13 mouse cellular contexts compared by ENCODE assay signal in genomic region chr15:79770629-79771240, GRCm38 (mm10). TPM values are rescaled to one million over a fixed set of nuclear protein-coding genes. Genes with fewer than 3 reads are reported as not detected.
DNase-seq lines count a peak whose midpoint lies in the region; ATAC-seq lines count a peak whose summit lies in the region.
"Had no signal": no experiment of that assay in that cellular context is flagged by ENCODE, and none has a peak within 500 bp of the region (broad histone marks: within the 10 kb centered on the region; RNA-seq: fewer than 3 reads in every experiment).

No protein-coding gene starts in this region.

- no peak for ATAC-seq in forebrain, embryonic 13.5 days

- 63% methylated on average over 21 of the region's 21 CpGs for WGBS in forebrain, embryonic 13.5 days
- WGBS in forebrain, embryonic 10.5 days, result 91% methylated on average over 21 of the region's 21 CpGs

- intact Hi-C loops in left cerebral cortex, postnatal 10 days (cut with DNase I), result no loop called here

- H3K4me3 ChIP-seq in forebrain, embryonic 13.5 days, result no peak overlapping the region
- no peak overlapping the region for H3K4me3 ChIP-seq in forebrain, embryonic 10.5 days
- H3K4me3 ChIP-seq: heart, embryonic 13.5 days had no signal

- DNase-seq in forebrain, embryonic 10.5 days (ENCODE audit: extremely low spot score, low spot score), result no peak
- peak; percentile 65 to 70 for DNase-seq in left cerebral cortex, adult 18-20 months (ENCODE audit: low spot score in 2 of 2)
- DNase-seq in left cerebral cortex, postnatal 10 days (ENCODE audit: extremely low spot score in 1 of 2, low spot score in 2 of 2), result no peak
- peak; percentile 64 for DNase-seq in 3T3-L1 (ENCODE audit: low read depth, low spot score)
- DNase-seq in frontal cortex, adult 2 months (ENCODE audit: extremely low spot score in 1 of 2, low spot score in 1 of 2), result peak; percentile 71 to 83
- no peak for DNase-seq in cerebellum, adult 11-12 months
- DNase-seq in thymus, postnatal 25 days, result no peak
- DNase-seq: B cell, adult 2 months; gastrocnemius, postnatal 10 days; liver; lung, embryonic 14.5 days had no signal

- H3K9ac ChIP-seq in forebrain, embryonic 13.5 days, result 0 out of 2 replicates have a peak overlapping the region, but pooled peaks have one; percentile 21
- H3K9ac ChIP-seq: heart, embryonic 13.5 days; lung, embryonic 14.5 days had no signal

- peaks cover 2% of the 10 kb centered on the region; the same call in 1 of the 2 replicates for H3K27me3 ChIP-seq in forebrain, embryonic 13.5 days
- no peaks in the 10 kb centered on the region for H3K27me3 ChIP-seq in forebrain, embryonic 10.5 days (ENCODE audit: poor library complexity, severe bottlenecking)
- H3K27me3 ChIP-seq: heart, embryonic 13.5 days had no signal

- H3K36me3 ChIP-seq in forebrain, embryonic 13.5 days (ENCODE audit: poor library complexity, severe bottlenecking), result no peaks in the 10 kb centered on the region
- no peaks in the 10 kb centered on the region; the same call in 1 of the 2 replicates for H3K36me3 ChIP-seq in forebrain, embryonic 10.5 days (replicated peaks)
- H3K36me3 ChIP-seq: heart, embryonic 13.5 days had no signal

- peak overlapping the region; percentile 32 for H3K4me2 ChIP-seq in forebrain, embryonic 13.5 days
- H3K4me2 ChIP-seq: heart, embryonic 13.5 days; lung, embryonic 14.5 days had no signal

- no peaks in the 10 kb centered on the region for H3K9me3 ChIP-seq in forebrain, embryonic 13.5 days (replicated peaks)
- H3K9me3 ChIP-seq in forebrain, embryonic 10.5 days, result no peaks in the 10 kb centered on the region
- H3K9me3 ChIP-seq: heart, embryonic 13.5 days had no signal

- H3K27ac ChIP-seq in forebrain, embryonic 13.5 days, result peak overlapping the region; percentile 51; the same call in 1 of the 2 replicates
- H3K27ac ChIP-seq in forebrain, embryonic 10.5 days, result no peak overlapping the region
- H3K27ac ChIP-seq: heart, embryonic 13.5 days had no signal

- H3K4me1 ChIP-seq in forebrain, embryonic 13.5 days, result peaks cover 72% of the 10 kb centered on the region
- H3K4me1 ChIP-seq in forebrain, embryonic 10.5 days, result peaks cover 50% of the 10 kb centered on the region

RNA-seq across cellular contexts. Expression of gene Dnal4, which starts 6.9 kb away (rescaled TPM):
- polyA plus RNA-seq in forebrain, embryonic 13.5 days (2015; fragmentation: Nextera tagmentation; extraction: Ambion mirVana), result 90.6 and 94.0 TPM in 2 replicates
- polyA plus RNA-seq in forebrain, embryonic 10.5 days (2016; fragmentation: Nextera tagmentation; extraction: Ambion mirVana), result 63.3 and 70.8 TPM in 2 replicates
- total RNA-seq in left cerebral cortex, adult 18-20 months (2021), result 10 to 100 TPM; 53.0 to 56.9 TPM
- 10 to 100 TPM; 28.6 to 31.0 TPM for total RNA-seq in left cerebral cortex, postnatal 10 days (2021)
- 84.6 and 85.4 TPM in 2 replicates for polyA plus RNA-seq in frontal cortex, adult 2 months (2012; rRNA removed)

RNA-seq across cellular contexts. Expression of gene Sun2, which starts 28.4 kb away (rescaled TPM):
- polyA plus RNA-seq in forebrain, embryonic 13.5 days (2015; fragmentation: Nextera tagmentation; extraction: Ambion mirVana), result 8.1 and 8.4 TPM in 2 replicates
- 2.0 and 3.4 TPM in 2 replicates for polyA plus RNA-seq in forebrain, embryonic 10.5 days (2016; fragmentation: Nextera tagmentation; extraction: Ambion mirVana)
- 10 to 100 TPM; 46.7 to 49.4 TPM for total RNA-seq in left cerebral cortex, adult 18-20 months (2021)
- 10 to 100 TPM; 14.9 to 20.2 TPM for total RNA-seq in left cerebral cortex, postnatal 10 days (2021)
- 28.1 and 30.4 TPM in 2 replicates for polyA plus RNA-seq in frontal cortex, adult 2 months (2012; rRNA removed)

RNA-seq across cellular contexts. Expression of gene Nptxr, which starts 33.8 kb away (rescaled TPM):
- polyA plus RNA-seq in forebrain, embryonic 13.5 days (2015; fragmentation: Nextera tagmentation; extraction: Ambion mirVana), result 7.9 and 8.3 TPM in 2 replicates
- polyA plus RNA-seq in forebrain, embryonic 10.5 days (2016; fragmentation: Nextera tagmentation; extraction: Ambion mirVana), result 1.6 and 1.7 TPM in 2 replicates
- 100 to 1,000 TPM; 691 to 759 TPM for total RNA-seq in left cerebral cortex, adult 18-20 months (2021)
- total RNA-seq in left cerebral cortex, postnatal 10 days (2021), result 100 to 1,000 TPM; 454 to 474 TPM
- 293 and 296 TPM in 2 replicates for polyA plus RNA-seq in frontal cortex, adult 2 months (2012; rRNA removed)

Comparison
In these comparisons a context has a peak if more than half of its experiments do, and no peak if none do; other contexts are left out.
1. DNase-seq: peak in left cerebral cortex, adult 18-20 months (2 of 2), 3T3-L1 (single experiment) and frontal cortex, adult 2 months (2 of 2); none in forebrain, embryonic 10.5 days (single experiment), left cerebral cortex, postnatal 10 days (0 of 2), cerebellum, adult 11-12 months (single experiment) and thymus, postnatal 25 days (single experiment).
2. RNA of gene Nptxr, which starts 33.8 kb away (polyA plus RNA-seq): 293 to 296 TPM in frontal cortex, adult 2 months; 7.9 to 8.3 TPM in forebrain, embryonic 13.5 days and 1.6 to 1.7 TPM in forebrain, embryonic 10.5 days; every median in the first group is over 10 times any median in the second.